Mouse (Mus musculus): ENCODE measurements around the gene Wdr60.

The Wdr60 gene

DNA sequence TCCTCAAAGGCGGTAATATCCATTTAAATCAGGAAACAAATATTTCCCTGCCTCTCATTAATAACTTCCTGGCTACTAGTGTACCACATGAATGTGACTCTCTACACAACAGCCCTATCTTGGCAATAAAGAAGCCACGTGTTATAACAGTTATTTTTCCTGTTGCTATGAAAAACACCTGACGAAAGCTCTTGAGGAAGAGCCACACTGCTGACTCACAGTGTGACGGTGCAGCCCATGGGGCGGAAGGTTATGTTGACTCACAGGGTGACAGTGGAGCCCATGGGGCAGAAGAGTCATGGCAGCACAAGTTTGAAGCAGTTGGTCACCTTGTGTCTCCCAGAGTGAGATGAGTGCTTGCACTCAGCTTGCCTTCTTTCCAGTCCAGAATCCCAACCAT, 6.6 kb upstream of the Wdr60 start:
- DNase-seq (ENCODE audit: low read depth, low spot score) = no peak

DNA sequence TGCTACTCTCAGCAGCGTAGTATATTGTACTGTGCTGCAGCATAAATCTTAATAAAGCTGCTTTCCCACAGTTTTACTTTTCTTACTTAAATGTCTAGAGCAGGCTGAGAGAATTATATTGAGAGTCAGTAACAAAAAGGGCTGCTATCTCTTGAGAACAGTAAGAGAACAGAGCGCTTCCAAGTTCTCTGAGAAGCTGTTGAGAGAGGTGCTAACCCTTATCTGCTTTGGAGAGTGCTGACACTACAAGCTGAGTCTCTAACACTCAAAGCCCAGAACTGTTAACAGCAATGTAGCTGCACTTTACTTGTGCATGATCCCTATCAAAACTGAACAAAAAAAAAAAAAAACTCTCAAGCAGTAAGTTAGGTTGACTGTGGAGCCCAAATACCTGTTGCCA, 2.5 kb upstream of the Wdr60 start:
- DNase-seq (ENCODE audit: low read depth, low spot score) = no peak

DNA sequence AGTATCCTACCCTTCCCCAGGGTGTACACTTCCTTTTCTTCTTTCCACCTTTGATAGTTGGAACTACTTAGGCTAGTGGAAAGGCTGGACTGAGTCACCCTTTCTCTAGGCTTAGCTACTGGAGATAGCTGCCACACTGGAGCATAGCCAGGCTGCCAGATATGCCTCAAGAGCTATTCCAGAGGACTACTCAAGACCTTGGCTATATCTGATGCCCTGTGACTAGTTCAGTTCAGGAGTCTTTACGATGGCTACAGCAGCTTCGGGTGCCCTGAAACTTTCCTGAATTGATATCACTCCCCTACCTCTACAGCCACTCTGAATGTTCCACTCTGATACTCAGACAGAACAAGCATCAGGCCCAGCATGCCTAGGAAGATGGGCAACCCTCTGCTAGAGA, 1.9 kb upstream of the Wdr60 start:
- DNase-seq (ENCODE audit: low read depth, low spot score) = no peak

DNA sequence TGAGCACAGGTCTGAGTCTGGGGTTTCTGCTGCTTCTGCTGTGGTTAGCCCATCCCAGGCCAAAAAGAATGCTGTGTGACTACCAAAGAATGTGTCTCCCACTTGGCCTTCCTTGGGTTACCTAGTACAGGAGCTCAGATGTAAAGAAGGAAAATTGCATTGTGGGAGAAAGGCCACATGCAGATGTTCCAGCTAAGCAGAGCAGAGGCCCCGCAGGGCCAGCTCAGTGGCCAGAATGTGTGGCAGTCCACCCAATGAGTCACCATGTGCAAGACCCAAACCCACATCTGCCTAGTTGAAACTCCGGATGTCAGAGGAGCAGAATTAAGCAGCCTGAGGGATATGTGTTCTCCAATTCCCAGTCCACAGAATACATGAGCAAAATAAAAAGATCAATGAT, 4.5 kb downstream of the Wdr60 start:
- DNase-seq (ENCODE audit: low read depth, low spot score) = no peak

DNA sequence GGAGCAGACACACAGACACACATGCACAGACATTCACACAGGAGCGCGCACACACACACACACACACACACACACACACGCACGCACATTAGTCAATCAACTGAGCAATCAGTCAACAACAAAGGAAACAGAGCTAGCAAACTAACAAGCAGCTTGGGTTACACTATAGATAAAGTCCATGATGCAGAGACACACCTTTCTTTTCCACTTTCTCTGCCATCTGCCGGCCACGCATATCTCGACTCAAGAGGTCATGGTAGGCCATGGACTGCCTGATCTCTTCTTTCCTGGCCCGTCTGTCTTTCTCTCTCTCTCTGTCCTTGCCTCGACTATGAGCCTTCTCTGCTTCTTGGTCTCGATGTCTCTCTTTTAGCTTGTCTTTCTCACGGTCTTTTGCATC, 7.2 kb downstream of the Wdr60 start:
- DNase-seq (ENCODE audit: low read depth, low spot score) = no peak

DNA sequence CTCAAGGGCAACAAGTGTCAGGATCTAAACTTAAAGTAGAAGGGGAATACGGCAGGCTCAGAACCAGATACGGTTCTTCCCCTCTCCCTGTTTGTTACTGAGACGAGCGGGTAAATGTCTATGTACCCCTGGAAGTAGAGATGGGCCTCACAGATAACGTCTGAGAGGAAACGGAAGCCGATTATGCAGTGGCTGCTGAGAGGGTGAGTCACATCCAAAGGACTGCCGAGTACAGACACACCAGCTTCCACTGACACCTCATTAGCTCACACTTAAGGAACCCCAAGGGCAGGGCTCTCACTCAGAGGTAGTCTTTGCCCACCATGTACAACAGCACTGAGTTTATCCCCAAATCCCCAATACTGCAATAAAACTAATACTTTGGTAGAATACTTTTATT, 8.2 kb downstream of the Wdr60 start:
- DNase-seq (ENCODE audit: low read depth, low spot score) = no peak

DNA sequence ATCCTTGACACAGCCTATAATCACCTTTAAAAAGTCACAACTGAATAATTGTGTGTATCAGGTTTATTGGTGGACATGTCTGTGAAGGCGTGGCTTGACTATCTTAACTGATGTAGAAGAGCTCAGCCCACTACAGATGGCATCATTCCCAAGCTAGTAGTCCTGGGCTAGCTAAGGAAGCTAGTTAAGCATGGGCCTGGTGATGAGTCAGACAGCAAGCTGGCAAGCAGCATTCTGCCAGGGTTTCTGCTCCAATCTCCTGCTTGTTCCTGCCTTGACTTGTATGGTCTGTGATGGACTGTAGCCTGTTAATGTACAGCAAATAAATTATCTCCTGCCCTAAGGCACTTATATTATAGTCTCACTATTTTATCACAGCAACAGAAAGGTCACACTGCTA, 18.2 kb downstream of the Wdr60 start:
- DNase-seq (ENCODE audit: low read depth, low spot score) = no peak

DNA sequence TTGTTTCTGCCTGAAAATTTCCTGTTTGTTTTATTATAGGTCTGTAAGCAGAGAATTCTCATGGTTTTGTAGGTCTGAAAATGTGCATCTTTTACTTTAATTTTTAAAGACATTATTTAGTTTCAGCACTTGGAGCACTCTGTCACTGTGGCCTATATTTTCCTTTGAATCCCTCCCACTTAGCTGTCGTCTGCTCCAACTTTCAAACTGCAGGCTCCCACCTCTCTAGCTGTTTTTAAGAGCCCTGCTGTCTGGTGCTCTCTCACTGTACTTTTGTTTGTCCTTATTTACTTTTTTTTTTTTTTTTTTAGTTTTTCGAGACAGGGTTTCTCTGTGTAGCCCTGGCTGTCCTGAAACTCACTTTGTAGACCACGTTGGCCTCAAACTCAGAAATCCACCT, 24.0 kb downstream of the Wdr60 start:
- no peak for DNase-seq (ENCODE audit: low read depth, low spot score)

DNA sequence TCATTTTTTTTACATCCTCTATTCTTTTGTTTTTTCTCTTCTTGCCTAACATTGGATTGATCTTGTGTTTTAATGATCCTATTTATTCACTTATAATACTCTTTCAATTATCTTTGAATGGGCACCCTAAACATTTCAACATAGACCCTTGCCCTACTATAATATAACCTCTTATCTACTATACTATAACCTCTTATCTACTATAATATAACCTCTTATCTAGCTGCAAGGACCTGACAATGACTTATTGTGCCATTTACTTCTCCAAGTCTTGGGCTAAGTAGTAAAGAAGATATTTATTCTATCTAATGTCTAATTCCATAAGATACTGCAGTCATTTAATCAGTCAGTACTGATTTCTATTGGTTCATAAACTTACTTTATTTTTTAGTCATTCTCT, 24.5 kb downstream of the Wdr60 start:
- DNase-seq (ENCODE audit: low read depth, low spot score) = no peak

DNA sequence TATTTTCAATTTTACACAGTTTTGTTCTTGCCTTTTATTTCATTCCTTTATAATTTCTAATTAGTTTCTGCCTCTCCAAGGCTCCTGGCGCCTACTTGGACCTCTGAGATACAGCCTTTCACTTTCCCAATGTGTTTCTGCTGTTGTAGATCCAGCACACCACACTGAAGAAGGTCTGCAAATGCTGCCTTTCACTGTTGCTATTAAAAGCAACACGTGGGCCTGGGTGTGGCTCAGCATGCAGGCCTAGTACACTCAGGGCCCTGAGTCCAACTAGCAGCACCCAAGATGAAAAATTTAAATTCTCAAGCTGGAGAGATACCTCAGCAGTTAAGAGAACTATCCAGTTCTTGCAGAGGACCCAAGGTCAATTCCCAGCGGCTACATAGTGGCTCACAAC, 26.2 kb downstream of the Wdr60 start:
- no peak for DNase-seq (ENCODE audit: low read depth, low spot score)

DNA sequence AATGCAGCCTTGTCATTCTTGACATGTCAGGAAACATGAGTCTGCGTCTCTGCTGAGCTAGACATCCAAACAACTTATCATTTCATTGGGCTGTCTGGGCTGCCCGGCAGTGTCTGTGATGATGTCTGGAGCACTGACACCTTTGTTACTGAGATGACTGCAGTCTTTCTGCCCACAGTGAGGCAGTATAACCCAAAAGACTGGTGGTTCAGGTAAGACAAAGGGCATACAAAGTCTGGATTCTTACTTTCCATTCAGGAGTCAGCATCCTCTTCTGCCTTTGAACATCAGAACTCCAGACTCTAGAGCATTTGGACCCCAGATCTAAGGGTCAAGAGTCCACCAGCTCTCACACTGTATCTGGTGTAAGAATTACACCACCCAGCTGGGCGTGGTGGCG, 27.5 kb downstream of the Wdr60 start:
- no peak for DNase-seq (ENCODE audit: low read depth, low spot score)

DNA sequence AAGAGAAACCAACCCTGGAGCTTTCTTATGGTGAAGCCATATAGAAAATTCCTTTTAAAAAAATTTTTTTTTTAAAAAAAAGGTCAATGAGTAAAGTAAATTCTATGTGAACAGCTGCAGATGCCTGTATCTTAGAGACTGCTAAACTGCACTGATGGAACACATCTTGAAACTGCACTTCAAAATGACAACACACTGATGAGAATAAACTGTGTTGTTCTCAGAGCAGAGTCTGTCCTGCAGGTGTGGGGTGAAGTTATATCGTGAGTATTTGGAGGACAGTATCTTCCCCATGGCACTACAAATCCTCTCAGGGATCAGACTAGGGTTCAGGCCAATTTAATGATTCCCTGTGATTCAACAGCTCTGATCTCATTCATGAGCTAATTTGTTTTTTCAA, 30.8 kb downstream of the Wdr60 start:
- no peak for DNase-seq (ENCODE audit: low read depth, low spot score)

DNA sequence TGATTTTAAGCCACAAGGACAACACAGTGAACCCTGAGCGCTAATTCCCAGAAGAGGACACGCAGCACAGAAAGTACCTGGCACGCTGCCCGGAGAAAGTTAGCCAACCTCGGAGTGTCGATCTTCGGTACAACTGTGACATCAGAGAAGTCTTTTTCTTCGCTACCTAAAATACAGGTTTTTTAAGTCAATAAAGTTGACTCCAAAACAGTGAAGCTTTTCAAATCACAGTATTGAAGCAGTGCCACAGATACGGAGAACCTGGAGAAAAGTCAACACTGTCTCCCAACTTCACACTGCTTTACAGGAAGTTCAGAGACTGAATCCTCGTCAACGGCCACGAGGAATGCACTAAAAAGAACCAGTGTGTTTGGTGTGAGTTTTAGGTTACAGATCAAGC, 31.2 kb downstream of the Wdr60 start:
- peak; percentile 11 for DNase-seq (ENCODE audit: low read depth, low spot score)

DNA sequence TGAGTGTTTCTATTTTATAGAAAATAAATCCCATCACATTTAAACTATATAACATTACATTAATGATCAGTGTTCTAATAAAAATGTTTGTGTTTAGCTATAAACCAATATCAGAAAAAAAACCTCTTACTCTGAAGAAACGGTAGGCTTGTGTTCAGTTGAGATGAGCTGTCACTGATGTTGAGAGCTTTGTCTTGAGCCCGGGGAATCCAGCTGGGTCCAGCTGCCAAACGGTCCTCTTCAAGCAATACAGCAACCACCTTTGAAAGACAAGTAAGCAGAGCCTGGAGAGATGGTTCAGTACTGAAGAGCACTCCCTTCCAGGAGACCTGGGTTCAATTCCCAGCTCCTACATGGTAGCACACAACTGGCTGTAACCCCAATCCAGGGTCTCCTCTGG, 33.4 kb downstream of the Wdr60 start:
- DNase-seq (ENCODE audit: low read depth, low spot score) = no peak

DNA sequence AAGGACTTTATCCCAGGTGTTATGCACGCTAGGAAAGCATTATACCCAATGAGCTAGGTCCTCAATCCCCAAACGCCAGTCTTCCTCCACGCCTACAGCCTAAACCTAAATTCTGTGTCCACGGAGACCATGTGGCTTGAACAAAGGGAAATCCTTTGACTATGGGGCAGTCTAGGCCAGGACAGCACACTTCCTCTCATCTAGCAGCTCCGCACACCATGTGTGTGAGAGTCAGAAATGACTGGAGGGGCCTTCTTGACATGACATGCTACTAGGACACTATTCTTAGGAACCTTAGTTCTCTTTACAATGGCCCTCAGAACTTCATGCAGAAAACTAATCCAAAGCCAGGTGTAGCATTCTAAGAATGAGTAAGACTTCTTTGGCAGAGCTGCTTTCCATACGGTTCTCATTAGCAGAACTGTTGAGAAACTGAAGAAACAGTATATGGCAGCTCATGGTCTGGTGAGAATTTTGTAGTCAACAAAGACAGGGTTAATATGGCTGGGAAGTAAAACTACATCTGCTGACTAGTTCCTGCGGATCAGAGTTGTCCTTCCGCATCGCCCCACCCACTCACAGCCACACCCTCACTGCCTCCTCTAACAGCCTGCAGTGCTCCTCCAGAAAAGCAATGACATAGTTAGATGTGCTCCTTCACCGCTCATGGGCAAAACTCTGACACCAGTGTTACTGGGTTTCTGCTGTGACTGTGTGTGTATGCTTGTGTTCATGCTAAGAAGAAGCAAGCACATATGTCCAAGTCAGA, 36.3 kb downstream of the Wdr60 start:
- DNase-seq (ENCODE audit: low read depth, low spot score) = no peak

DNA sequence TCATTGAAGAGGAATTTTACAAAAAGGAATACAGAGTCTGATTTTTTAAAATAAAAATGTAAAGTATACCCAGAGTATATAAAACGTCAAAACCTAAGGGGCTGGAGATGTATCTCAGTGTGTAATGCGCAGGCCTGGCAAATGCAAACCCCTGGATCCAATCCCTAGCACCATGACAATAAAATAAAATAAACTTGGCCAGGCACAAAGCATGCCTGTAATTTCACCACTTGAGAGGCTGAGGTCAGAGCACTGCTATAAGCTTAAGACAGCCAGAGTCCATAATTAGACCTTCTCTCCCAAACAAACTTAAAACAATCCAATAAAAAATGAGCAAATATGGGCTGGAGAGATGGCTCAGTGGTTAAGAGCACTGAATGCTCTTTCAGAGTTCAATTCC, 39.7 kb downstream of the Wdr60 start:
- DNase-seq (ENCODE audit: low read depth, low spot score) = no peak

DNA sequence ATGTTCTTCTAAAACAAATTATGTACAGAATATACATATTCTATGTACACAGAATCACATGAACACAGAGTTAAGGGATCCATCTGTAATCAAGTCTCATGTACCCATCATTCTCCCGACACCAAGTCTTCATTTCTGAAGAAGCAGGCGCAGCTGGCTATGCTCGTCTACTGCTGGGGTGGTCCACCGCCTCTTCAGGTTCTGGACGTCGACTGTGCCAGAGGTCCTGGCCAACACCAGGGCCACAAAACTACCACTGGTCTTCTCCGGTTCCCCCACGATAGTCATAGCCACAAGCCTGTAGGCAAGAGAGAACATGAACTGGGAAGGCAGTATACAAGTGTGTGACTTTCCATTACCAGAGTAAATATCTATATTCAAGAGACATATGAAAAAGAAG, 55.3 kb downstream of the Wdr60 start:
- DNase-seq (ENCODE audit: low read depth, low spot score) = no peak

DNA sequence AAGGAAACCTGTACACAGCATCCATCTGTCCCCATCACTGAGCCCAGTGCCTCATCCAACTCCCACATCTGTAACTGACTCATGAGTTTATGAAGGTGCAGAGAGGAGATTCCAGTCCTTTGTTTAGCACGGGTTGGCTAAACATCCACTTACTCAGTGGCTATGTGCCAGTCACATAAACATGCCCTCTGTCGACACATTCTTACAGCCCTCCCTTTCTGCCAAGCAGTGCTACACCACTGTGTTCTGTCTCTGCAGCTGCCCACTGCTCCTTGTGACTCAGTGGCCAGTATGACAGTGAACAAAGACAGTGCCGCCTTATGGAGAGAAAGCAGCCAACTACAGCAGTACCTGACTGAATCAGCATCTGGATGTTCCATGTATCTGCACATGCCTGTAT, 57.1 kb downstream of the Wdr60 start:
- no peak for DNase-seq (ENCODE audit: low read depth, low spot score)

DNA sequence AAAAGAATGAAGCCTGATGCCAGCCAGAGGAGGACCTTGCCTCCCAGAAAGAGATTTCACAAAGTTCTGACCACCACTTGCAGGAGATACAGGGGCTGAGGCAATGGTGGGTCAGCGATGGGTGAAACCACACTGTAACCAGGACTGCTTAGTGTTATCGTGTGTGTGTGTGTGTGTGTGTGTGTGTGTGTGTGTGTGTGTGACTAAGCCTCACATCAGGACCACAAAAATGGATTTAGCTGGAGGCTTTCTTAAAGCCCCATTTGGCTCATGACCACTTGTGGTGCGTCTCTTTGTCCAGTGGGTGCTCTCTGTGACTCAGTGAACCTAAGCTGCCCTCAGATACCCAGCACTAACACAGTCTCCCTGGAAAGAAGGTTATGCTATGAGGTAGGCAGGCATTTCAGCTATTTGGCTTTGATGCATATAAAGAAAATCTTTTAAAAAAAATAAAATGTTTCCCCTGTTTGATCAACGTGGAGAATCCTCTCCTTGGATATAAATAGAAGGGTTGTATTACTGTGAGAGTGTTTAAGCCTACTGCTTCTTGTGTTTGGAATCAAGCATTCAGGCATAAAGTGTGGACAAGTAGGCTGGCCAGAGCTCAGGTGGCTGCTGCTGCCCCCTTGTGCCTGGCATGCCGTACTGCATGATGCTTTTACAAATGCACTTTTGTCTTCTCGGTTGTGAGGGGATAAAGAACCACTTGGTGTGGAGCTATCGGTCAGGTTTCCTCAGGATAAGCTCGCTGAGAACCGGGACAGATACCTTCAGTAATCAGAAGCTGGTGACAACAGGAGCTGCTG, 60.4 kb downstream of the Wdr60 start:
- peak; percentile 40 for DNase-seq (ENCODE audit: low read depth, low spot score)

DNA sequence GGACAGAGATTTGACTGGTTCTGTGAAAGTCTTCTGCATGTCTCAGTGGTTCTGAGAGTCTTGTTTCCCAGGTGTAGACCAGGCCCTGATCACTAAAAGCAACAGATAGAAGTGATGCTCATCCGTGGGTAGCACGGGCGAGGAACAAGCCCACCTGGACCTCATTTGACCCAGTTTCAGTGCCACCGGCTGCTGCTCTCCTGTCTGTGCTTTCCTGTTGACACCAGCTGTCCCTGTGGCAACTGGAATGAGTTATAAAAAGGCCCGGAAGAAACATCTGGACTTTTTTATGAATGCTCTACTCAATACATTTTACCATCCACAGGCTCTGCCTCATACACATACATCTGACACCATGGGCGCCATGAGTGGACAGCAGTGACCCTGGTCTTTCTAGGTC, 64.0 kb downstream of the Wdr60 start:
- DNase-seq (ENCODE audit: low read depth, low spot score) = no peak

DNA sequence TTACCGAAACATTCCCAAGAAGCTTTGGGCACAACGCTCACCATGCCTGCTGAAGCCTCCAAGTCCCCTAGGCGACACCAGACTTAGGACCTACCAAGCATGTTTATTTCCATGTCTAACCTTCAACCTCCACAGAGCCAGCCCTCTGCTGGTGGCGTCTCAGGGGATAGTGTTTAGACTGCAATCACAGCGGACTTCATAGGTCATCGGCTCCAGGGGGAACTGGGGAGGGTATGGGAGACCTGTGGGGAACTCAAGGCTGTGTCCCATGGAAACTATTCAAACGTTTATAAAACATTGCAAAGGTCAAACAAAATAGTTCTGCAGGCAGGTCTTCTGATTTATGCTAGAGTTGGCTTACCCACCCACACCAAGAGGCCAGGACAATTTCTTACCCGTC, 66.6 kb downstream of the Wdr60 start:
- no peak for DNase-seq (ENCODE audit: low read depth, low spot score)

DNA sequence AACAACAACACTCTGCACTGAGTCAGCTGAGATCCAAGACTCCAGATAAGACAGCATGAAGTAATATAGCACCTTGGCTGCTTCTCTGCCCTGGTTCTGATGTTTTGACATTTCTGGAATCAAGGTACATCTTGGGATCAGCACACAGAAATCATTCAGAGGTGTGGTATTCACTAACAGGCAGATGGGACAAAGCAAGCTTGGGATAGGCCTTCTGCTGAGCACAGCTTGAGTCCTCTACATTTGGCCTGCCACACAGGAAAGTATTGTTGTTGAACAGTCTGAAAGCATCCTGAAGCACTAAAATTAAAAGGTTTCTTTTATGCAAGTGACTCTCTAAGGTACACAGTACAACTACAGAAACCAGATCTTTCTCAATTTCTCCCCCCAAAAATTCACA, 68.2 kb downstream of the Wdr60 start:
- no peak for DNase-seq (ENCODE audit: low read depth, low spot score)

DNA sequence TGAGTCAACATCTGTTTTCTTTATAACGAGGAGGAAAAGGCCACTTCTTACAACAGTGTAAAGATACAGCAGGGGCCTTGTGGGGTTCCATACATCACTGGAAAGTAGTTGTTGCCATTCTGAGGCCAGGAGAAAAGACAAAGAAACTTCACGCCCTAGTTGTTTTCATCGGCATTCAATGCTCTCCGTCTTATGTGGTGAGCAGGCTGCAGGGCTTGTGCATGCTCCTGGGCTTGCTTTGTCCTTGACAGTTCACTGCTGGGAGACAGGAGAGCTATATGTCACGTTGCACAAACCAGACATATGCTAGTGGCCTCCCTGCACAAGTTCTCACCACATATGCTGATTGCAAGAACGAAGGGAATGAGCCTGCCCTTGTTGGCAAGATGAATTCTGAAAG, 68.9 kb downstream of the Wdr60 start:
- DNase-seq (ENCODE audit: low read depth, low spot score) = no peak

Data from retina, adult 2 months (tissue).